Mouse (Mus musculus) forebrain, embryonic 14.5 days (tissue): ENCODE data around the gene Sp2. TPM values are rescaled to one million over a fixed set of nuclear protein-coding genes. Genes with fewer than 3 reads are reported as not detected.
A peak's percentile ranks its signal among the peaks of the same experiment; 100 is the strongest.

Source experiments
- ATAC-seq: fragments of 200-750 bp; cut with Nextera tagmentation; 2 replicates; pipeline ENCODE4 v1.8.0; 2017; ENCODE audit warnings: mild to moderate bottlenecking, moderate library complexity
- DNase-seq: peaks from one replicate; pipeline ENCODE4 v3.0.0-alpha.2; 2015; ENCODE audit warnings: low spot score
- H3K27ac ChIP-seq: fragments of 300-500 bp; sonication (generic); 2 replicates; pipeline ENCODE4 v1.5.1; 2014; ENCODE audit warnings: low read depth, mild to moderate bottlenecking, control low read depth, low read length, moderate library complexity
- H3K27me3 ChIP-seq: fragments of 300-500 bp; sonication (generic); replicated peaks from 2 replicates; pipeline ENCODE4 v1.6.1; 2014; ENCODE audit warnings: low read length, control low read depth, mixed read lengths; ENCODE audit not compliant: control insufficient read depth, insufficient read depth
- H3K36me3 ChIP-seq: fragments of 300-500 bp; sonication (generic); 2 replicates; pipeline ENCODE4 v1.6.1; 2014; ENCODE audit warnings: low read length, control low read depth; ENCODE audit not compliant: control insufficient read depth, insufficient read depth
- H3K4me1 ChIP-seq: fragments of 300-500 bp; sonication (generic); 2 replicates; pipeline ENCODE4 v1.6.1; 2014; ENCODE audit warnings: antibody characterized with exemption, low read length, control low read depth; ENCODE audit not compliant: control insufficient read depth, insufficient read depth
- H3K4me2 ChIP-seq: fragments of 300-500 bp; sonication (generic); 2 replicates; pipeline ENCODE4 v1.6.1; 2014; ENCODE audit warnings: mild to moderate bottlenecking, control low read depth, low read length
- H3K4me3 ChIP-seq: fragments of 300-500 bp; sonication (generic); 2 replicates; pipeline ENCODE4 v1.5.1; 2014; ENCODE audit warnings: low read depth, low read length, control low read depth
- H3K9ac ChIP-seq: fragments of 300-500 bp; sonication (generic); 2 replicates; pipeline ENCODE4 v1.6.1; 2014; ENCODE audit warnings: mild to moderate bottlenecking, low read length, control low read depth, moderate library complexity
- H3K9me3 ChIP-seq: fragments of 300-500 bp; sonication (generic); replicated peaks from 2 replicates; pipeline ENCODE4 v1.6.1; 2016; ENCODE audit warnings: low read length, control low read depth, mixed read lengths; ENCODE audit not compliant: control insufficient read depth
- WGBS: fragments of 180-500 bp; shearing (Covaris S2); extraction: QIAGEN DNeasy Blood & Tissue Kit; methylation state at CpG from one replicate; pipeline ENCODE4 v1.1.7; 2014; 5-methylcytosine and 5-hydroxymethylcytosine counted together
- polyA plus RNA-seq: library from polyadenylated mRNA; unstranded; fragments of >200 nt; fragmentation: Nextera tagmentation; extraction: Ambion mirVana; gene quantifications from 2 replicates; pipeline ENCODE4 v1.2.1, GENCODE M21; 2014

Gene Sp2
- polyA plus RNA-seq, 1 experiment from 2014 or later: 14.3 TPM

GRCm38 (mm10) chr11:96997380-96997956 lies 14.7 kb upstream of the Sp2 start:
- H3K36me3 ChIP-seq: no peaks in the 10 kb centered on the region
- WGBS: 2% methylated on average over 30 of the region's 30 CpGs
- H3K4me3 ChIP-seq: peak overlapping the region; percentile 27
- no peaks in the 10 kb centered on the region for H3K27me3 ChIP-seq
- DNase-seq (peak; percentile 56), ATAC-seq (peak; percentile 83)
- peak overlapping the region; percentile 33; the same call in 1 of the 2 replicates for H3K27ac ChIP-seq
- H3K9ac ChIP-seq: peak overlapping the region; percentile 65
- H3K4me1 ChIP-seq: peaks cover 14% of the 10 kb centered on the region
- H3K4me2 ChIP-seq: peak overlapping the region; percentile 62
- no peaks in the 10 kb centered on the region for H3K9me3 ChIP-seq

- Histone ChIP-seq H3K9ac (peak overlapping the region; percentile 65), H3K4me2 (peak overlapping the region; percentile 62), H3K36me3 (no peaks in the 10 kb centered on the region), H3K27ac (0 out of 2 replicates have a peak overlapping the region, but pooled peaks have one; percentile 33), H3K9me3 (no peaks in the 10 kb centered on the region), H3K4me1 (peaks cover 14% of the 10 kb centered on the region), H3K4me3 (peak overlapping the region; percentile 27), H3K27me3 (no peaks in the 10 kb centered on the region)
- 3% methylated on average over 17 of the region's 17 CpGs for WGBS
- ATAC-seq (peak; percentile 64), DNase-seq (peak; percentile 58)
These were observed 14.1 kb upstream of the Sp2 start for GRCm38 (mm10) chr11:96996773-96997379.

- no peak overlapping the region for H3K4me2 ChIP-seq
- peaks cover 12% of the 10 kb centered on the region for H3K4me1 ChIP-seq
- H3K9me3 ChIP-seq: no peaks in the 10 kb centered on the region
- ATAC-seq (no peak), DNase-seq (no peak)
- H3K27me3 ChIP-seq: no peaks in the 10 kb centered on the region
- no peak overlapping the region for H3K4me3 ChIP-seq
- no peaks in the 10 kb centered on the region for H3K36me3 ChIP-seq
- no peak overlapping the region for H3K9ac ChIP-seq
- H3K27ac ChIP-seq: no peak overlapping the region
- WGBS: 79% methylated on average over 15 of the region's 15 CpGs
These were observed 13.3 kb upstream of the Sp2 start for GRCm38 (mm10) chr11:96995836-96996772.

GRCm38 (mm10) chr11:96995031-96995430 lies 12.3 kb upstream of the Sp2 start:
- H3K4me2 ChIP-seq: no peak overlapping the region
- WGBS: 27% methylated on average over 5 of the region's 5 CpGs
- H3K27me3 ChIP-seq: no peaks in the 10 kb centered on the region
- no peak for DNase-seq
- no peak overlapping the region for H3K27ac ChIP-seq
- peaks cover 11% of the 10 kb centered on the region for H3K4me1 ChIP-seq
- no peaks in the 10 kb centered on the region for H3K9me3 ChIP-seq
- ATAC-seq: no peak
- H3K4me3 ChIP-seq: no peak overlapping the region
- no peaks in the 10 kb centered on the region for H3K36me3 ChIP-seq
- no peak overlapping the region for H3K9ac ChIP-seq

DNA sequence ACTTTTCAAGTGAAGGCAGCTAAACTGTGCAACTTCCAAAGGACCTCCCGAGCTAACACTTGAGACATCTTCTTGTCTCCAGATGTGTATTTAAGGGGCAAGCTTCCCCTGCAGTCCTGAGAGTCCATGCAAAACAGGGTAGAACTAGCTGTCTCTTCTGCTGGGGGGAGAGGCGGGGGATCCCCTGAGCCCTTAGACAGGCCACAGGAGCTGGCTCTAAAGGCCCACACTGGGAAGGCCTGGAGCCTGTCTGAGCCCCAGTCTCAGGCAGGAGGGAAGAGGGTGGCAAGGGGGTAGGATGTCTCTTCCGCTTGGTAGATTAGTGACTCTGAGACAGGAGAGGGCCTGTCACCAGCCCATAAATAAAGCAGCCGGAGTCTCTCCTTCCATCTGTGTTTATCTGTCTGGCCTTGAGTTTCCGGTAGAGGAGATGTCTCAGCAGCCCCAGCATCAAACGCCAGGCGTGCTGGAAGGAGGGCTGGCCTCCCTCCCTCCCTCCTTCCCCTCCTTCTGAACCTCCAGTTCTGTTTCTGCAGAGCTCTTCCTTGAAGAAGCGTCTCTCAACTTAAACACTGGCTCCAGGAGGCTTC lies 10.1 kb upstream of the Sp2 start:
- Histone ChIP-seq H3K9me3 (no peaks in the 10 kb centered on the region), H3K27me3 (no peaks in the 10 kb centered on the region), H3K36me3 (no peaks in the 10 kb centered on the region), H3K4me2 (no peak overlapping the region), H3K4me3 (no peak overlapping the region), H3K9ac (no peak overlapping the region; the same call in 1 of the 2 replicates), H3K4me1 (peaks cover 10% of the 10 kb centered on the region), H3K27ac (no peak overlapping the region)
- WGBS: 63% methylated on average over 8 of the region's 8 CpGs
- no peak for ATAC-seq
- no peak for DNase-seq

GRCm38 (mm10) chr11:96991501-96991900 lies 8.7 kb upstream of the Sp2 start:
- H3K9me3 ChIP-seq: no peaks in the 10 kb centered on the region
- 84% methylated on average over 5 of the region's 5 CpGs for WGBS
- H3K4me1 ChIP-seq: no peaks in the 10 kb centered on the region; the same call in 1 of the 2 replicates
- H3K36me3 ChIP-seq: no peaks in the 10 kb centered on the region
- peaks cover 10% of the 10 kb centered on the region; the same call in 1 of the 2 replicates for H3K27me3 ChIP-seq
- DNase-seq: no peak
- no peak overlapping the region for H3K4me2 ChIP-seq
- H3K4me3 ChIP-seq: no peak overlapping the region
- no peak overlapping the region for H3K9ac ChIP-seq
- H3K27ac ChIP-seq: no peak overlapping the region
- no peak for ATAC-seq

DNA sequence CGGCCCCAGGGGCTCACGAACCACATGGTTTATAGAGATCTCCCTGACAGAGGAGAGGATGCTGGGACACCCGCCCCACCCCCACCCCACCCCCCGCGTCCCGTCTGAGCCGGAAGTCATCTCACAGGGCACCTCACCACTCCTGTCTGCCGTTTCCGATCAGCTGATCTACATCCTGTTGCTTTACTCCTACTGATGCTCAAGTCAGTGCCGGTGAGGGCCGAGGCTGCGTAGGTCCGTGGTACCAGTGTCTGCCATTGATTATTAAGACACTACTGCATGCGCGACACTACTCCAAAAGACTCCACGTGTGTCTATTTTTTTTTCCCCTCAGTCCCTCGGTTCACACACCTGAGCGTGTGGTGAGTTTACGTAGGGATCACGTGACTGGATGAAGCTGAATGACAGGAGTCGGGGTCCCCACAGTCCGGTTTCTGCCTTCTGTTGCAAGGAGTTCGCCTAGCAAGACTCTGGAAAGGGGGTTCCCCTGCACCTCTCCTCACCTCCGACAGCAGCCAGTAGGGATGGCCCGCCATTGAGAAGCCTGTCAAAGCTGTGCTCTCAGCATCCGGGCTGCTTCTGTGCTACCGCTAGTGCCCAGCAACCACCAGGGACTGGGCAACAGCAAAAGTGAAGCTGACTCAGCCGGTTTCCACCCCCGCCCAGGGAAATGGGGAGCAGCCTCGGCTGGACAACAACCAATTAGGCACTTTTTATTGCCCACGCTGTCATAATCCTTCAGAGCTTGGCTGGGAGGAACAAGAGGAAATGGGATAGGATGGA lies 5.3 kb upstream of the Sp2 start:
- H3K27me3 ChIP-seq: peaks cover 10% of the 10 kb centered on the region; the same call in 1 of the 2 replicates
- peak; percentile 47 for DNase-seq

DNA sequence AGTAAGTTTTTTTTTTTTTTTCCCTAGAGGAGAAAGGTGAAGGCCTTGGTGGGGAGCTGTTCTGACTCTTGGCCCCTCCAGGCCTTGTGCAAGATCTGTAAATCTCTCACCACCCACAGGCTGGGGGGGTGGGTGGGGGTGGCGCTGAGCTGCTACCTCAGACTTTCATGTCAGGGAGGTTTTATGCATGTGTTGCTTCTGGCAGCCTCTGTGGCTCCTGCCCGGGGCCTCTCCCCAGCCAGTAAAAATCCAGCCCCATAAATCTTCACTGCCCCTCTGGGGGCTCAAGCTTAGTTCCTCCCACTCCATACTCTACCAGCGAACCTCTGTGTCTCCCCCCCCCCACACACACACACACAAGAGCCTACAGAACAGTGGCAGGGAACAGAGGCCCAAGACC lies 3.7 kb upstream of the Sp2 start:
- Histone ChIP-seq H3K36me3 (no peaks in the 10 kb centered on the region), H3K4me3 (no peak overlapping the region), H3K4me1 (no peaks in the 10 kb centered on the region; the same call in 1 of the 2 replicates), H3K9me3 (no peaks in the 10 kb centered on the region), H3K4me2 (no peak overlapping the region), H3K9ac (no peak overlapping the region), H3K27me3 (peaks cover 10% of the 10 kb centered on the region; the same call in 1 of the 2 replicates), H3K27ac (no peak overlapping the region)
- no peak for DNase-seq
- WGBS: 64% methylated on average over 3 of the region's 3 CpGs
- no peak for ATAC-seq

More for the DNA sequence above, 5.3 kb upstream of the Sp2 start:
- Histone ChIP-seq H3K9me3 (no peaks in the 10 kb centered on the region), H3K4me3 (peak overlapping the region; percentile 22), H3K4me1 (no peaks in the 10 kb centered on the region; the same call in 1 of the 2 replicates), H3K9ac (peak overlapping the region; percentile 45), H3K4me2 (peak overlapping the region; percentile 58), H3K27ac (no peak overlapping the region), H3K36me3 (no peaks in the 10 kb centered on the region)
- peak; percentile 62 for ATAC-seq
- 4% methylated on average over 31 of the region's 31 CpGs for WGBS
